Mouse (Mus musculus) left cerebral cortex, postnatal 4 days (tissue): ENCODE measurements around the gene L3mbtl1. TPM values are rescaled to one million over a fixed set of nuclear protein-coding genes. Genes with fewer than 3 reads are reported as not detected.

Source experiments
- DNase-seq: peaks from one replicate; pipeline ENCODE4 v3.0.0-alpha.2; 2022
- intact Hi-C: fragments of 180-260 bp; cut with DNase I; formaldehyde crosslinking; loops from one replicate; pipeline ENCODE4 v1.15.1; 2025
- total RNA-seq, 2 experiments: library from RNA; stranded (reverse); gene quantifications; 2 replicates each; pipeline ENCODE4 v1.2.3; 2021

The L3mbtl1 gene
- total RNA-seq, 2 experiments from 2014 or later: 26.4 to 31.4 TPM

DNA sequence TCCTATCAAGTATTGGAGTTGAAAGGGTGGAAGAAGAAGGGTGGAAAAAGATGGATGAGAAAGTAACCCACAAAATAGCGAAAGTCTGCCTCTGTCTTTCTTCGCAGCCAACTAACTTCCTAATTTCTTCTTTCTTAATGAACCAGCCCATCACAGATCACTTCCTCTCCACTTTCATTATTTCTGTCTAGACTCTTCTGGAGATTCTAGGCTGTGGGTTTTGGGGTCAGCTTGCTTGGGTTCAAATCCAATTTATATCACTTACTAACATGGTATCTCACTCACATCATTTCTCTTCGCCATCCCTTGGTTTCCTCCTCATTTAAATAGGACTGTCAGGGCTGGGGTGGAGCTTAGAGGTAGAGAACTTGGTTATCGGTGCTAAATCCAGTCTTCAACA is 45.0 kb downstream of the L3mbtl1 start:
- DNase-seq: no peak
- intact Hi-C loops: no loop called here

DNA sequence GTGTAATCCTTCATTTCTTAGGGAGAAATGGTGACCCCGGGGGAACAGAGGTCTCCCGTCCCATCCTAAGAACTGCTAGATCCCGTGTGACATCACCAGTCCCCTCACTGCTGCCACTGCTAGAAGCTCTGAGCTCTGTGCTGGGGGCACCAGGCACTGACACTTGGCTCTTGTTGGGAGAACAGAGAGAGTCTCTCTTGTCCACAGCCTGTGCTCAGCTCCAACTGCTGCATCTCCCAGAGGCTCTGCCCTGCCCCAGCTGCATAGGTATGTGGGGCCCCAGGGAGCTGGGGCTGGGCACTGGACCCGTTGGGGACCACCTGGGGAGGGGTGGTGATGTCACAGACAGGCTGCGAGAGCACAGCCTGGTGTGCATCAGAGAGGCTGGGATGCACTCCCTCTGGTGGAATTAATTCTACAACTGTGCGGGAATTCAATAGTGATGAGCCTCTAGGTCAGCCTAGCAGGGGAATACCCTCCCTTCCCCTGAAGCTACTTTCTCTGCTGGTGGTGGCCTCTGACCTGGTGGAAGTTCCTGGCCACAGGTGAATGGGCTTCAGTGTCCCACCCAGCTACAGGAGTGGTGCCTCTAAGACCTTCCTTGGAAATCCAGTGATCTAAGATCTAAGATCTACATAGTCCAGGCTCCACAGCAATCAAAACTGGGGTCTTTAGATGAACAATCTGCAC is 48.3 kb downstream of the L3mbtl1 start:
- intact Hi-C loops: no loop called here
- DNase-seq: no peak

DNA sequence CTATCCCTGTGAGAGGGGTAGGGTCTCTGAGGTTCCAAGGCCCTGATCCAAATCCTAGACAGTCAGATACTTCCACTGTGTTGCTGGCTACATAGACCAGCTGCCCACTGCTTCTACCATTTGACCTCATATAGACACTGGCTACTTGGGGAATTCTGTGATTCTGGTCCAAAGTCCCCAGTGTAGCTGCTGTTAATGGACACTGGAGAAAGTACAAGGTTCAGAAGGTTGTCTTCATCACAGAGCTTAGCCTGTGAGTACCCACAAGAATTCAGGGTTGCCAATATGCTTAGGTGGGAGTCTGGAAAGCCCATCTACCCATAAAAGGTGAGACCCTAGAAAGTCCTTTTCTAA is 48.8 kb downstream of the L3mbtl1 start:
- DNase-seq: no peak
- intact Hi-C loops: no loop called here

DNA sequence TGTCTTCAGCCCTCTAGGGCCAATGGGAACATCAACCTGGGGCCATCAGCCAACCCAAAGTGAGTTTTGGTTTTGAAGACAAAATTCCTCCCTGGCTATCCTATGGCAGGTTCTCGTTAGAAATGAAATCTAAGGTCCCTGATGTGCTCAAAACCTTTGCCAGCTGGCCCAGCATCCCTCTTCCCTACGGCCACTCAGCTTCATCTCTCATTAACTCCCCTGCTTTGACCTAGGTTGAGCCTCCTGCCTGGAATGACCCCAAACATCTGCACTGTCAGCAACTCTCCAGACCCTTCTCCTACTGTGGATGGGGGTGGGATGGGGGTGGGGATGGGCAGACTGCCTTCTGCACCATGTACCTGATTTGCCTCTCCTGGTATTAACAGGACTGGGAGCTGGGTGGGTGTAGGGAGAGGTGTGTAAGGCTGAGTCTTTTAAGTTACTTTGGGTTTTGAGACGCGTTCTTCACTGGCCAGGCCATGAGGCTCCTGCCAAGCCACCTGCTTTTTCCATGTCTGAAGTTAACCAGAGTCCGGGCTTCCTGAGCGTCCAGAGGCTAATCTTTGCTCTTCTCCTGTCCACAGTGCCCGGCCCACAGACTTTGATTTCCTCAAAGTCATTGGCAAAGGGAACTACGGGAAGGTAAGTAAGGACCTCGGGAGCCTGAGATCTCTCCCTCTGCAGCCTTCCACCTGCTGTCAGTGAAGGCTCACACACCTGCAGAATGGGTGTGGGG is 50.8 kb downstream of the L3mbtl1 start:
- no peak for DNase-seq
- intact Hi-C loops: no loop called here

DNA sequence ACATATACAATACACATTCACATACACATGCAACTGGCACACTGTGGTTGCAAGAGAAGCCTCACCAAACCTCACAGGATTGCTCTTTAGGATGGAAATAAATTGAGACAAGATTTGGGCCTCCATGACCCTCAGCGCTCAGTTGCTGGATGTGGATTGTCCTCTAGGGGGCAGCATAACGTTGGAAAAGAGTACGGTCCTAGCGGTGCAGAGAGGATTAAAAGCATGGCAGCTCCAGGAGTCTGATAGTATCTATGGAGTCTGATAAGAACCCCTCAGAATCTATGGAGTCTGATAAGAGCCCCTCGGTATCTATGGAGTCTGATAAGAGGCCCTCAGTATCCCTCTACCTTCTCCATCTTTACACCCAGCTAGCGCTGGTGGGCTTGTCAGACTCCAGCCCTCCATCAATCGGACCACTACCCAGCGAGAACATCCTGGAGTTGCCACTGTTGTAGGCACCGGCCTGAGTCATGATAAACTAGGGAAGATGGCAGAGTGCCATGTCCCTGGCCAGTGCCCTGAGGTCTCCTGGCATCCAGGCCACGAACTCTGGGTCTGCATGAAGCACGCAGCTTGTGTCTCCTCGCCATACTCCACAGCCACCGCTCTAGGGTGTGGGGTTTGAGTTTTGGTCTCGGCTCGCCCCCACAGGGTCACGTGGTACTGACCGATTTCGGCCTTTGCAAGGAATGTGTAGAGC is 55.4 kb downstream of the L3mbtl1 start:
- intact Hi-C loops: no loop called here
- peak; percentile 62 for DNase-seq

DNA sequence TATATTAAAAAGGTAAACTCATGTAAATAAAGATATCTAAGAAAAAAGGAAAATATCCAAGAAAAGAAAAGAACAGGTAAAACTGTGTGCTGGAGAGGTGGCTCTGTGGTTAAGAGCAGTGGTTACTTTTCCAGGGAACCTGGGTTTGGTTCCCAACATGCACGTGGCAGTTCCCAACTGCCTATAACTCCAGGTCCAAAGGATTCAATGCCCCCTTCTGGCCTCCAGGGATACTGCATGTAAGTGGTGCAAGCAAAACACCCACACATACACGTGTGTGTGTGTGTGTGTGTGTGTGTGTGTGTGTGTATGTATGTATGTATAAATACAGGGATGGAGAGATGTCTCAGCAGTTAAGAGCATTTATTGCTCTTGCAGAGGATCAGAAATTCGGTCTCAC is 56.5 kb downstream of the L3mbtl1 start:
- DNase-seq: peak; percentile 50
- intact Hi-C loops: no loop called here

DNA sequence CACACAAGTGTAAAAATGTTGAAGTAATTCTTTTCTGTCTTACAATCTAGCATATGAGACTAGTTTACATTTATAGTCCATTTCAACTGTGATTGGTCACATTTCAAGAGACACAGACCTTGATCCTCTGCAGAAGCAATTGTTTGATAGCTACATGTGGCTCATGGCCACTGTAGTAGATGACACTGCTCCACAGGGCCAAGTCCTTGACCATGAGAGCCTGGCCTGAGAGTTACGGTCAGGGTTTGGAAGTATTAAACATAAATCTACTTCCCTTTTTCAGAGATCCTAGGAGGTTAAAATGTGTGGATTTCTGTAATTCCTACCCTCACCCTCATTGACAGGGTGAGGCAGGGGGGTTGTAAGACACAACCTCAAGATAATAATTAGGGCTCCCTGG is 57.8 kb downstream of the L3mbtl1 start:
- DNase-seq: no peak
- intact Hi-C loops: no loop called here

DNA sequence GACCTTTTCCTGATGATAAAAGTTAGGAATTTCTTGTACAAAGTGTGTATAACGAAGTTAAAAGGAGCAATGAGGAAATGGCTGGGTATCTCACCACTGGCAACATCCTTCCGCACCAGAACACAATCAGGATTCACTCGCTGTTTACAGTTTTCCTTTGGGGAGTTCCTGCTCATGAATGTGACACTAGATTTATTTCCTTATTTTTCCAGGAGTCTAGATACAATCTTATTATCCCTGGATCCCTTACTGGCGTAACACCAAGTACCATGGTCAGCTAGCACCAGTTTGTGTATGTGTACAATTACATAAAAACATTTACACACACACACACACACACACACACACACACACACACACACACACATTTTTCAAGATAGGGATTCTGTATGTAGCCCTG is 64.0 kb downstream of the L3mbtl1 start:
- no peak for DNase-seq
- intact Hi-C loops: no loop called here

DNA sequence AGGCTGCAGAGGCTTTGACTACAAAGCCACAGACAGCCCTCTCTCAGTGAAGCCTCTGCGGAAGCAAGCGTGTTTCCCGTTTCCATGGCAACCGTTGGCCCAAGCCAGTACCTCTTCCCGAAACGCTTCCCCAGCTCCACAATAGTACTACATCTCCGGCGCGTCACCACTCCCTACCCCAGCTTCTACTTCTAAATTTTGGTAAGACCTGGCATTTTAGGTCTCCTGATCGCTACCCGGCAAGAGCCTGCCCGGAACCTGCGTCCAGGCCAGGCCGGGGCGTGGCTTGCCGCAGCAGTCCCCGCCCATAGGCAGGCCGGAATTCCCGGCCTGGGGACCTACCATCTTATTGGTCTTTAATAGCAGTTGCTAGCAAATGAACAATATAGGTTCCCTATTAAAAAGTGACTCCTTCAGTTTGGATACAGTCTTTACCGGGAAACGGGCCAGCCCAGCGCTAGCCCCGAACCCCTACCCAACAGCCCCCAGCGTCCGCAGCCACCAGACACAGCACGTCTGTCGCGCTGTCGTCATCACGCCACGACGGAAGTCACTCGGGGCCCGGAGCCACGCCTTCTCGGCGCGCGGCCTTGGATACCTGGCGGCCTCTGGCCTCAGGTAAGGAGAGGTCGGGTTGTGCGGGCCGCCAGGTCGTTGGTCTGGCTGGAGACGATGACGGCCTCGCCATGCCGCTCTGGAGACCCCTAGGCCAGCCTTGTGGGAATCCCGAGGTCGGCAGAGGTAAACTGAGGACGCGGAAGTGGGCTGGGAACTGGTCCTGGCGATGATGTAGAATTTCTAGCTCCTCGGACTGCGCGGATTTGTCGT is 73.9 kb downstream of the L3mbtl1 start, which contains the start of gene Ift52:
Ift52 (plus strand) TSS at position 439 of the 828 bp plus-strand sequence.
- intact Hi-C loops: no loop called here
- peak; percentile 90 for DNase-seq

Other genes with a start within 250 kb of the L3mbtl1 start
- gene Srsf6, start 11.9 kb upstream of the L3mbtl1 start, total RNA-seq: 100 to 1,000 TPM; 154 to 158 TPM
- not detected for gene Sgk2, start 43.9 kb downstream of the L3mbtl1 start, total RNA-seq
- gene Ift52, start 73.9 kb downstream of the L3mbtl1 start, total RNA-seq: 10 to 100 TPM; 23.6 to 26.2 TPM
- gene Mybl2, start 111.2 kb downstream of the L3mbtl1 start, total RNA-seq: 1 to 10 TPM; 4.3 to 5.7 TPM
- gene Gtsf1l, start 144.4 kb downstream of the L3mbtl1 start, total RNA-seq: not detected